Mouse (Mus musculus): Measurements from ENCODE around the gene Kdm4b. TPM values are rescaled to one million over a fixed set of nuclear protein-coding genes. Genes with fewer than 3 reads are reported as not detected.

Gene Kdm4b
- polyA plus RNA-seq, 1 experiment = 11.5 TPM

DNA sequence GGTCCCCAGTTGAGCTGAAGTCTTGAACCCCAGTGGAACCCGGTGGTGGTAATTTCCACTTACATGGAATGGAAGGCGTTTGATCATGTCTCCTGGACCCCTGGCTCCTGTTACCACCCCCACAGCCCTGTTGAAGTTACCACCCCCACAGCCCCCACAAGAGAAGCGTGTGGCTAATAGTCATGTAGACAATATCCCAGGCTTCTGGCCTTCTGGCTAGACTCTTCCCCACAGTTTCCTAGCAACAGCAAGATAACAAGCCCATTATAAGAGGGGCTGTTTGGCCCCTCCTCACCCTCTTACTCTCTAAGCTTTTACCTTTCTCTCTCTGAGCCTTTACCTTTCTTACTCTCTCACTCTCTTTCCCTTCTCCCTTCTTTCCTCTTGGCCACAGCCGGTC, 81.0 kb downstream of the Kdm4b start:
- no peaks in the 10 kb centered on the region for H3K27me3 ChIP-seq (ENCODE audit: control insufficient read depth, insufficient read depth, low read length, poor library complexity, severe bottlenecking)
- H3K9me3 ChIP-seq (replicated peaks; ENCODE audit: control insufficient read depth, insufficient read depth, low read length, poor library complexity, severe bottlenecking) = no peaks in the 10 kb centered on the region
- H3K36me3 ChIP-seq (ENCODE audit: control insufficient read depth, insufficient read depth, low read length, poor library complexity, severe bottlenecking) = no peaks in the 10 kb centered on the region
- H3K27ac ChIP-seq (ENCODE audit: insufficient read depth, low read length) = no peak overlapping the region
- H3K4me1 ChIP-seq (ENCODE audit: control insufficient read depth, insufficient read depth, low read length) = no peaks in the 10 kb centered on the region
- no peak overlapping the region for H3K9ac ChIP-seq (ENCODE audit: low read depth, poor library complexity, severe bottlenecking)
- no peak overlapping the region for H3K4me3 ChIP-seq (ENCODE audit: low read depth, low read length)
- TF ChIP-seq EP300 (IDR thresholded peaks at IDR 0.05; ENCODE audit: insufficient read depth, low read depth, low read length) = no peak
- no peak for TF ChIP-seq CTCF (IDR thresholded peaks at IDR 0.05; ENCODE audit: low read depth, low read length)
- no peak for TF ChIP-seq POLR2A (IDR thresholded peaks at IDR 0.05; ENCODE audit: insufficient read depth, low read length)

DNA sequence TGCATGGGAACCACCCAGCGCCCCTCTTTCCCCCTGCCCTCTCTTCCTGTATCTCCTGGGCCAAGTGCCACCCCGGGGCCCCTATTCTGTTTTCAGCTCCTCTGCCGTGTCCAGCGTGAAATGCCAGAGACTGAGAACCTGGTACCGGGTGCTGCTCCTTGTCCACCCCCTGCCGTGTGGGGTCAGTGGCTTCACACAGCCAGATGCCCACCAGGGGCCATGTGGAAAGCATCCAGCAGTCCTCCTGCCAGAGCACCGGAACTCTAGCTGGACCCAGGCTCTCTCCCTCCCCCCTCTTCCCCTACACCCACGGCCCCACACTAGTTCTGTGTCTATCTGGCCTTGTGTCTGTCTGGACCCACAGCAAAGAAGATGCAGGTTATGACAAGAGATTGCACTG, 81.5 kb downstream of the Kdm4b start:
- Histone ChIP-seq H3K9ac (ENCODE audit: low read depth, poor library complexity, severe bottlenecking) (no peak overlapping the region), H3K27ac (ENCODE audit: insufficient read depth, low read length) (no peak overlapping the region), H3K36me3 (ENCODE audit: control insufficient read depth, insufficient read depth, low read length, poor library complexity, severe bottlenecking) (no peaks in the 10 kb centered on the region)

DNA sequence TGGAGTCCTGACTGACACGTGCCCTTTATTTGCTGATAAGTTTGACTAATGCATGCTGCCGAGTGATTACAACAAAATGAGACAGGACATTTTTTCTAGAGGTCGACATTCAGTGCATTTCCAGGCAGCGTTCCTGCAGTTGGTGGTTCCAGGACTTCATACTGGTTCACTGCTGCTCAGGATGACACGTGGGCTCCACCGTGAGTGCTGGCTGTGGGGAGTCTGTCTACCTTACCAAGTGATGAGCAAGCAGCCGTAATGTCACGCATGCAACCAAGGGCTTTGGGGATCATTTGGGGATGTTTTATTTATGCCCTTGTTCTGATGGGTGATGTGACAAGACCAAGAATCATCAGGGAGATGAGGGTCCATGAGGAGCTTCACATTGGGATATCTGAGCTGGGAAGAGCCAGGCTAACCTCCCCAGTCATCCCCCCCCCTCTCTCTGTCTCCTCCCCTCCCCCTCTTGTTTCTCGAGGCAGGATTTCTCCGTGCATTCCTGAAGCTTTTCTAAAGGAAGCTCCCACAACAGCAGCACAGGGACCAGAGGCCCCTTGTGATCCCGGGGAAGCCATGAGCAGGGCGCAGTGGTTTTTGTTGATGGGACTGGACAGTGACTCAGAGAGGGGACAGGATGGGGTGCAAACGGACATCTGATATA, 83.2 kb downstream of the Kdm4b start:
- no peaks in the 10 kb centered on the region for H3K9me3 ChIP-seq (replicated peaks; ENCODE audit: control insufficient read depth, insufficient read depth, low read length, poor library complexity, severe bottlenecking)
- H3K4me1 ChIP-seq (ENCODE audit: control insufficient read depth, insufficient read depth, low read length) = no peaks in the 10 kb centered on the region
- H3K4me3 ChIP-seq (ENCODE audit: low read depth, low read length) = no peak overlapping the region
- H3K36me3 ChIP-seq (ENCODE audit: control insufficient read depth, insufficient read depth, low read length, poor library complexity, severe bottlenecking) = no peaks in the 10 kb centered on the region
- no peak overlapping the region for H3K27ac ChIP-seq (ENCODE audit: insufficient read depth, low read length)
- H3K9ac ChIP-seq (ENCODE audit: low read depth, poor library complexity, severe bottlenecking) = no peak overlapping the region
- no peaks in the 10 kb centered on the region for H3K27me3 ChIP-seq (ENCODE audit: control insufficient read depth, insufficient read depth, low read length, poor library complexity, severe bottlenecking)
- TF ChIP-seq CTCF (IDR thresholded peaks at IDR 0.05; ENCODE audit: low read depth, low read length) (no peak), POLR2A (IDR thresholded peaks at IDR 0.05; ENCODE audit: insufficient read depth, low read length) (no peak), EP300 (IDR thresholded peaks at IDR 0.05; ENCODE audit: insufficient read depth, low read depth, low read length) (no peak)

More for the DNA sequence above, 81.5 kb downstream of the Kdm4b start:
- no peak overlapping the region for H3K4me3 ChIP-seq (ENCODE audit: low read depth, low read length)
- H3K27me3 ChIP-seq (ENCODE audit: control insufficient read depth, insufficient read depth, low read length, poor library complexity, severe bottlenecking) = no peaks in the 10 kb centered on the region
- H3K9me3 ChIP-seq (replicated peaks; ENCODE audit: control insufficient read depth, insufficient read depth, low read length, poor library complexity, severe bottlenecking) = no peaks in the 10 kb centered on the region
- TF ChIP-seq CTCF (IDR thresholded peaks at IDR 0.05; ENCODE audit: low read depth, low read length) (no peak), EP300 (IDR thresholded peaks at IDR 0.05; ENCODE audit: insufficient read depth, low read depth, low read length) (no peak), POLR2A (IDR thresholded peaks at IDR 0.05; ENCODE audit: insufficient read depth, low read length) (no peak)
- no peaks in the 10 kb centered on the region for H3K4me1 ChIP-seq (ENCODE audit: control insufficient read depth, insufficient read depth, low read length)

DNA sequence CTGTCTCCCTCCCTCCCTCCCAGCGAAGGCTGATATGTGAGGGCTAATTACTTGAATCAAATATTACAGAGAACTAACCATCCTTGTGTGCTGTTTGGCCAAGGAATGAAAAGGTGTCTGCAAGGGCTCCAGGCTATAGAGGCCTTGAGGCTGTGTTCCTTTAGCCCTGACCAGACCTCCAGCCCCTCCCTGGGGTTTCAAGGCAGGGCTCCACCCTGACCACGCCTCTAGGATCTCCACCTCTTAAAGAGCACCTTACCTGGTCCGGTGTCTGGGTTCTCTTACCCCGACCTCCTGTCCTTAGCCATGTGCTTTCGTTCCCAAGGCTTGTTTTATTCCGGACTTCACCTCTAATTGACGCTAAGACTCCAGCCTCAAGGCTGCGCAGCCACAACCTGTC, 83.9 kb downstream of the Kdm4b start:
- H3K27me3 ChIP-seq (ENCODE audit: control insufficient read depth, insufficient read depth, low read length, poor library complexity, severe bottlenecking) = no peaks in the 10 kb centered on the region
- no peak for TF ChIP-seq CTCF (IDR thresholded peaks at IDR 0.05; ENCODE audit: low read depth, low read length)
- no peak for TF ChIP-seq POLR2A (IDR thresholded peaks at IDR 0.05; ENCODE audit: insufficient read depth, low read length)
- no peak for TF ChIP-seq EP300 (IDR thresholded peaks at IDR 0.05; ENCODE audit: insufficient read depth, low read depth, low read length)
- no peaks in the 10 kb centered on the region for H3K9me3 ChIP-seq (replicated peaks; ENCODE audit: control insufficient read depth, insufficient read depth, low read length, poor library complexity, severe bottlenecking)
- H3K4me3 ChIP-seq (ENCODE audit: low read depth, low read length) = no peak overlapping the region
- no peaks in the 10 kb centered on the region for H3K4me1 ChIP-seq (ENCODE audit: control insufficient read depth, insufficient read depth, low read length)
- no peak overlapping the region for H3K27ac ChIP-seq (ENCODE audit: insufficient read depth, low read length)
- H3K9ac ChIP-seq (ENCODE audit: low read depth, poor library complexity, severe bottlenecking) = no peak overlapping the region
- no peaks in the 10 kb centered on the region for H3K36me3 ChIP-seq (ENCODE audit: control insufficient read depth, insufficient read depth, low read length, poor library complexity, severe bottlenecking)

DNA sequence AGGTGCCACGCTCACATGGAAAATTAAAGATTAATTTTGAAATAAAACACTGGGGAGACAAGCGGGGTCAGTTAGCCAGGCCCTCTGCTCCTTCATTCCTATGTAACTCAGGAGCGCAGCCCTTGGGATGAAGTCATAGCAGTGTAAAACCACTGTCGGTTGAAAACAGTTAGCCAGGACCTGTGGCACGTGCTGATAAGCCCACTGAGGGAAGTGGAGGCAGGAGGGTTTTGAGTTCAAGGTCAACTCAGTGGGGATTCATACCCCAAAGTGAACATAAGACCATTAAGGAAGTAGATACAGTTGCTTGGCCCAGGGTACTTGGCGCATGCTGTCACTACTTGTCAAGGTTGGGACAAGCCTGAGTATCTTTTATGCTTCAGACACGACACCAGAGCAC, 85.6 kb downstream of the Kdm4b start:
- no peaks in the 10 kb centered on the region for H3K36me3 ChIP-seq (ENCODE audit: control insufficient read depth, insufficient read depth, low read length, poor library complexity, severe bottlenecking)
- H3K27me3 ChIP-seq (ENCODE audit: control insufficient read depth, insufficient read depth, low read length, poor library complexity, severe bottlenecking) = no peaks in the 10 kb centered on the region
- TF ChIP-seq POLR2A (IDR thresholded peaks at IDR 0.05; ENCODE audit: insufficient read depth, low read length) (no peak), CTCF (IDR thresholded peaks at IDR 0.05; ENCODE audit: low read depth, low read length) (no peak), EP300 (IDR thresholded peaks at IDR 0.05; ENCODE audit: insufficient read depth, low read depth, low read length) (no peak)
- H3K9me3 ChIP-seq (replicated peaks; ENCODE audit: control insufficient read depth, insufficient read depth, low read length, poor library complexity, severe bottlenecking) = no peaks in the 10 kb centered on the region
- no peaks in the 10 kb centered on the region for H3K4me1 ChIP-seq (ENCODE audit: control insufficient read depth, insufficient read depth, low read length)
- no peak overlapping the region for H3K9ac ChIP-seq (ENCODE audit: low read depth, poor library complexity, severe bottlenecking)
- no peak overlapping the region for H3K4me3 ChIP-seq (ENCODE audit: low read depth, low read length)
- no peak overlapping the region for H3K27ac ChIP-seq (ENCODE audit: insufficient read depth, low read length)

DNA sequence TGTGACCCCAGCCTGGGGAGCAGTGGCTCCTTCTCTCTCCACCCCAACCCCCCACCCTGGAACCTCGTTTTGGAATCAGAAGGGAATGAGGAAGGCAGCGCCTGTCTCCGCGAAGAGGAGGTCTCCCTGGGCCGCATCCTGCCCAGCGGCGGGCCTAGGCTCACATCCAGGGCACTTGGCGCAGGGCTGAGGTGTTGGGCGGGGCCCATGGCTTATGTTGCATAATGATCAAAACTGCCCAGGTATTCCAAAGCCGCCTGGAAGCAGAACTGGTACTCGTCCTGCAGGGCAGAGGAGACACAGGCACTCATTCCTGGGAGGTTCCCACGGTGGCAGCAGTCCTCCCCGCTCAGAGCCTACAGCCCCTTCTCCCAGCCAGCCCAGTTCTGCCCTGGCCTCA, 87.3 kb downstream of the Kdm4b start:
- Histone ChIP-seq H3K27me3 (ENCODE audit: control insufficient read depth, insufficient read depth, low read length, poor library complexity, severe bottlenecking) (no peaks in the 10 kb centered on the region), H3K9ac (ENCODE audit: low read depth, poor library complexity, severe bottlenecking) (no peak overlapping the region), H3K36me3 (ENCODE audit: control insufficient read depth, insufficient read depth, low read length, poor library complexity, severe bottlenecking) (no peaks in the 10 kb centered on the region), H3K4me3 (ENCODE audit: low read depth, low read length) (no peak overlapping the region), H3K9me3 (replicated peaks; ENCODE audit: control insufficient read depth, insufficient read depth, low read length, poor library complexity, severe bottlenecking) (no peaks in the 10 kb centered on the region), H3K4me1 (ENCODE audit: control insufficient read depth, insufficient read depth, low read length) (no peaks in the 10 kb centered on the region), H3K27ac (ENCODE audit: insufficient read depth, low read length) (no peak overlapping the region)
- TF ChIP-seq POLR2A (IDR thresholded peaks at IDR 0.05; ENCODE audit: insufficient read depth, low read length) (no peak), EP300 (IDR thresholded peaks at IDR 0.05; ENCODE audit: insufficient read depth, low read depth, low read length) (no peak), CTCF (IDR thresholded peaks at IDR 0.05; ENCODE audit: low read depth, low read length) (no peak)

Data from ES-Bruce4 (cell line).